Mouse (Mus musculus) lung, postnatal 10 days (tissue): ENCODE measurements around the gene Ano8.

Experiments
- DNase-seq: peaks from one replicate; pipeline ENCODE4 v3.0.0; 2021

The Ano8 gene

DNA sequence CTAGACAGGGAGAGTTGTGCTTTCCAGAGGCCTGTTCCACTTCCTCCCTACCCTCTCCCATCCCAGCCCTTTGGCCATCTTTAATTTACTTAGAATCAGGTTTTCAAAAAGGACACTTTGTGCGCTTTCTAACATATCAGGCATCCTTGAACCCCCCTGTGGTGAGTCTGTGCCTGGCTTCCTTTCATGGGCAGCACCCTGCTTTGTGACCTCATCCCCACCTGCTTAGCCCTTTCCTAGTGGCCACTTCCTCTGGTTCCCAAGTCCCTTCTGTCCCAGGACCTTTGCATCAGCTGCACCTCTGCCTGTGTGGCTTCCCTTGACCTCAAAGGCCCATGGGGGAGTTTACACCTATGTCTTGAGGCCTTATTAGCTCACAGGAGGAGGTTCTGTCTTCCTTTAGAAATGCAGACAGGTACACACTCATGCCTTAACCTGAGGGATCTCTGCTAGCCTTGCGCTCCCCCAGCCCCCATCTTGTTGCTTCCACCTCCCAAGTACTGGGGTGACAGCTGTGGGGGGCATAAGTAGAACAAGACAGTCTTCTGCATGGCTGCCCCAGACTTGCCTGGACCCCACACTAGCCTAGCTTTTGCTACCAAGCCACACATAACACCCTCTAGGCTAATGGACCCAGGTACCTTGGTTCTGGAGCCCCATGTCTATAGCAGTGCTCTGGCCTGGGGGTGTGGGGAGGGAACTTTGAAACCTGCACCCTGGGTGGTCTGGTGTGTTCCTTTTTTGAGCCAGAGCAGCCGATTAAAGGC, 15.4 kb downstream of the Ano8 start:
- no peak for DNase-seq

- peak; percentile 70 for DNase-seq
Measured at GRCm38 (mm10) chr8:71469411-71469810, 16.4 kb downstream of the Ano8 start.

DNA sequence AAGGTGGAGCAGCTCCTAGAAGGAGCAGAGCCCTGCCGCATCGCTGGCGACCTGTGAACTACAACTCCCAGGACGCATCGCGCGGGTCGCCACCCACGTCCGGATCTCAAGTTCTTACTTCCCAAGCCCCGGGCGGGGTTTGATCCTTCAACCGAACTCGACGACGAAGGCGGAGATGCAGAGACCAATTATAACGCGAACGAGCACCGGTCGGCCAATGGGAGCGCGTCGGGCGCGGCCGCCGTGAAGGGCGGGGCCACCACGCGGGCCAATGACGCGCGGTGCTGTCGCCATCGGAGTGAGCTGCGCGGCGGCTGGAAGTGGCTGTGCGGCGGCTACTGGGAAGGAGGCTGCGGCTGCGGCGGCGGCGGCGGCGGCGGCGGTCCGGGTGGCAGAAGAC, 16.8 kb downstream of the Ano8 start, which contains the start of gene Dda1:
Gene Dda1 (plus strand): TSS at position 284 of the 400 bp plus-strand sequence.
- DNase-seq: peak; percentile 99

DNA sequence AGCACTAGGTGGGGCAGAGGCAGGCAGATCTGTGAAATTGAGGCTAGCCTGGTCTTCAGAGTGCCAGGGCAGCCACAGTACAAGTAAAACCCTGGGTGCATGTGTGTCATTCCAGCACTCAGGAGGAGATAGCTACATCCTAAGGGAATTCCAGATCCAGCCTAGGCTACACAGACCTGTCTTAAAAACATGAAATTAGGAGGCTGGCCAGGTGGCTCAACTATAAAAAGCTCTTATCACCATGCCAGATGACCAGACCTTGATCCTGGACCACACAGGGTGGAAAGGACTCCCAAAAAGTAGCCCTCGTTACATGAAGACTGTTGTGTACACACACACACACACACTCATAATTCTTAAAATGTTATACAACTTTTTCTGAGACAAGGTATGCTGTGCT, 17.8 kb downstream of the Ano8 start:
- no peak for DNase-seq

GRCm38 (mm10) chr8:71467201-71467600, 18.6 kb downstream of the Ano8 start:
- DNase-seq: no peak

DNA sequence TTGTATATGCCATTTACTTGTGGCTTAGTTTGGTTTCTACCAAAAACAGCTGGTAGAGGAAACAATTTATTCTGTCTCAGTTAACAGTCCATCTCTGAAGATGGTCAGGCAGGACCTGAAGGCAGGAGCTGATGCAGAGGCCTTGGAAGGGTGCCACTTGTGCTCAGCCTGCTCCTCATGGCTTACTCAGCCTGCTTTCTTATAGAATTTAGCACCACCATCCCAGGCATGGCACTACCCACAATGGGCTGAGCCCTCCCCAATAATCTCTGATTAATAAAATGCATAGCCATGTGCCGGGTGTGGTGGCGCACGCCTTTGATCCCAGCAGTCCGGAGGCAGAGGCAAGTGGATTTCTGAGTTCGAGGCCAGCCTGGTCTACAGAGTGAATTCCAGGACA, 19.6 kb downstream of the Ano8 start:
- DNase-seq: no peak

GRCm38 (mm10) chr8:71465733-71466132, 20.0 kb downstream of the Ano8 start:
- no peak for DNase-seq

DNA sequence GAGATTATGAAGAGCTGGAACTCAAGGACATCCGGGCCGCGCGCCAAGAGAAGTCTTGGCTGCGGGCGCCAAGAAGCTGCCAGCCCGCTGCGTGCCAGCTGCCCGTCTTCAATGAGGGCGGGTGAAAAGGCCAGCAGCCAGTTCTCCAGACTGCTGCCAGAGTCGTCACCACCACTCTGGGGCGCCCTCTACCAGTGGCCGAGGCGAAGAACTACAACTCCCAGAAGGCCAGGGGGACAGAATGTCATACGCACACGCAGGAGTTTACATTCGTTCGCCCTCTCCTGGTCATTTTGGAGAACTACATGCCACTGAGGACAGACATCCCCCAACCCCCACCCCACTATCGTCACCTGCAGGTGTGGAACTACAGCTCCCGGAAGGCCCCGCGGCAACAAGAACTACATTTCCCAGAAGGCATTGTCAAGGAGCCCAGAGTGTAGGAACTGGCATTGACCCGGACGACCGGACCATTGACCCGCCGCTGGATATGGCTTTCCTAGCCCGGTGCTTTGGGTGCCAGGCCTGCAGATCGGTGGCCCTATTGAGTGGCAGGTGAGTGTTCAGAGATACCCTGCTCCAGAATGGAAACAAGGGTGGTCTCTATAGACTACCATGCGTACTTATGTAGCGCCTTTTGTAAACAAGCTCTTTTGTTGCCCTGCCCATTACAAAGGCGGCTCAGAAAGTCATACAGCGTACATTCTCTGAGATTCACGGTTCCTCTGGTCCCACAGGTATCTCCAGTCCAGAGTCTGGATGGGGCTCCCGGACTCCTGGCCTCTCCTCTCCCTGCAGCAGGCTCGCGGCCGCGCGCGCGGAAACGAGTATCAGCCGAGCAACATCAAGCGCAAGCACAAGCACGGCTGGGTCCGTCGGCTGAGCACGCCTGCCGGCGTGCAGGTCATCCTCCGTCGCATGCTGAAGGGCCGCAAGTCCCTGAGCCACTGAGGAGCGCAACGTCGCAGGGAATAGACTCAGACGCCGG, 21.0 kb downstream of the Ano8 start, which contains the start of gene Mrpl34:
Gene Mrpl34 (plus strand): TSS at position 447 of the 988 bp plus-strand sequence.
- peak; percentile 100 for DNase-seq

DNA sequence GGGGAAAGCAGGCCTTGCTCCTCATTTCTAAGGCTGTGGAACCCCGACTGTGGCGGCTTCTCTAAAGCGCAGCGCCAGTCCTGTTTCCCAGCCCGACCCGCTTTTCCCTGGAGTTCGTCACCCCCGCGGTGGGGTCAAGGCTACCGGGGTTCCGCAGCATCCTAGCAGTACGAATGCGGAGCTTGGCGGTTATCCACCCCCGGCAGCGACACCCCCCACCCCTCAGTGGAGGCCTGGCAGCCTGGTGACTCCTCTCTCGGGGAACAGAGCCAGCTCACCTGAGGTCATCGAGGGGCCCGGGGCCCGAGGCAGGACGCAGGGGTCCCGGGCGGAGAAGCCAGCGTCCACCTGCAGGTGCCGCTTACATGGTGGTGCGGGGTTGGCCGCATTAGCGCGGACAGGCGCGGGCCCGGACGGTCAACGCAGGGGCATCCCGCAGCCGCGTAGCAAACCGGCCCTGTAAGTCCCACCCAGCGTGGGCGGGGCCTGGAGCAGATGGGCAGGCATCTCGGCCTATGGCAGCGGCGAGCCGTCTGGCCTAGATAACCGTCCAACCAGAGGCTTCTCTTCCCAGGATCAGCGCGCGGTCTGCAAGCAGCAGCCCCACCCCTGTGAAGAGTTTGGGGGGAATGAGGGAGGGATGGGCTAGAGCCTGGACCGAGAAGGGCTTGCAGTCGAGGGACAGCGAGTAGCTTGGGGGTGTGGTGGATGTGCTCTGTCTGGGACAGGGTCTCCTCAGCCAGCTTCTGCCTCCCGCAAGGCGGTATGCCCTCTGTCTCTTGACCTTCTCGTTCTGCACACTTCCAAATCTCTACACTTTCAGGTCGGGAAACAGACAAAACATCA, 22.4 kb downstream of the Ano8 start, which contains the start of gene Abhd8:
Gene Abhd8 (minus strand): TSS at position 468 of the 846 bp plus-strand sequence.
- DNase-seq: peak; percentile 98

- DNase-seq: peak; percentile 68
Measured at GRCm38 (mm10) chr8:71462786-71463185, 23.0 kb downstream of the Ano8 start.

- no peak for DNase-seq
Measured at GRCm38 (mm10) chr8:71462191-71462590, 23.6 kb downstream of the Ano8 start.

DNA sequence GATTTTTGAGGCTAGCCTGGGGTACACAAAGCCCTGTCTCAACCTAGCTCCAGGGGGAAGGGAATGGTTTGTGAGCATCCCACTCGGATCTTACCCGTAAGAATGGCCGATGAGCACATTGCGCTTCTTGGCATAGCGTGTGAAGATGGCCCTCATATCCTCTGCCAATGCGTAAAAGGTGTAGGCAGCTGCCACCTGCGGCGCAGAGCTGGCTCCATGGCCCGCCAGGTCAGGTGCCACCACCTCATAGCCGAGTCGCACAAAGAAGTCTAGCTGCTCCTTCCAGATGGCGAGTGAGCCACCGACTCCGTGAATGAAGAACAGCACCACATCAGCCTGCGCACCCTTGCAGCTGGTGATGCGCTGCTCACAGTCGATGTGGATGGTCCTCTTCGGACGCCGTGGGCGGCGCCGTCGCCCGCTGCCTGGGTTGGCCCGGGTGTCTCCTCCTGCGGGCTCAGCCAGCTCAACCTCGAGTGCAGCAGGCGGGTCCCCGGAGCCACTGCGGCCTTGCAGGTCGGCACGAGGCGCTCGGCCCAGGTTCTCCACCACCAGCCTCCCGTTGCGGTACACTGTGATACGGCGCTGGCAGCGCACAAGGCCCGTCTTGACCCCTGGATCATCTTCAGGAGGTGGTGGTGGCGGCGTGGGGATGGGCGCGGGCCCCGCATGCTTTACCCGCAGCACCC, 24.5 kb downstream of the Ano8 start:
- DNase-seq: no peak

DNA sequence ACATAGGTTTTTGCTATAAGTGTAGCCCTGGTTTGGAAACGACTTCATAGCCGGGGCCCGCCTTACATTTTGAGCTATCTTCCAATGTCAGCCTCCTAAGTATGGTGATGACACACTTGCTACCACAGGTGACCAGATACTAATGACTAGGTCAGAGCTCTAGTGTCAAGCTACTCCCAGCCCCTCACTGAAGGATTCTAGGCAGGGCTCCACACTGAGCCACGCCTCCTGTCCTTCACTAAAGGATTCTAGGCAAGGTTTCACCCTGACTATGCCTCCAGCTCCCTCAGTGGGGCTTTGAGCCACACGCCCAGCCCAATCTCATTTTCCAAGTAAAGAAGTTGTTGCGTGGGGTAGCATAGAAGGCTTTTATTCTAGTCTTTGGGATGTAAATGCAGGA, 25.0 kb downstream of the Ano8 start:
- DNase-seq: no peak

GRCm38 (mm10) chr8:71457659-71458270, 28.0 kb downstream of the Ano8 start:
- no peak for DNase-seq

GRCm38 (mm10) chr8:71456906-71457305, 28.9 kb downstream of the Ano8 start:
- no peak for DNase-seq

DNA sequence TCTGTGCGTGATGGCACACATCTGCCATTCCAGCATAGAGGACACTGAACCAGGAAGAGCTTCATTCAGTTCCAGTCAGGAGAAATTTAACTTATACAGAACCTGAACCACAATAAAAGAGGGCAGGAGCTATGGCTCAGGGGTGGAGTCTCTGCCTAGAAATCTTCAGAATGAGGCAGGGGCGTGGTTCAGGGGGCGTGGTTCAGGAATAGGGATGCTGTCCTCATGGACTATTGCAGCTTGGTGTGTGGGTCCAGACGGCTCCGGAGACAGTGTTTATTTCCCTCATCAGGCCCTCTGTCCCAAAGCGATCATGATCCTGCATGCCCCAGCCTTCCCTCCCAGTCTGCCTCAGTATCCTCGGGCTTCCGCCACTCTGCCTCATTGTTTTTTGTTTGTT, 31.1 kb downstream of the Ano8 start:
- DNase-seq: no peak

- DNase-seq: no peak
Measured at GRCm38 (mm10) chr8:71452669-71453068, 33.1 kb downstream of the Ano8 start.

GRCm38 (mm10) chr8:71451777-71452176, 34.0 kb downstream of the Ano8 start:
- no peak for DNase-seq

DNA sequence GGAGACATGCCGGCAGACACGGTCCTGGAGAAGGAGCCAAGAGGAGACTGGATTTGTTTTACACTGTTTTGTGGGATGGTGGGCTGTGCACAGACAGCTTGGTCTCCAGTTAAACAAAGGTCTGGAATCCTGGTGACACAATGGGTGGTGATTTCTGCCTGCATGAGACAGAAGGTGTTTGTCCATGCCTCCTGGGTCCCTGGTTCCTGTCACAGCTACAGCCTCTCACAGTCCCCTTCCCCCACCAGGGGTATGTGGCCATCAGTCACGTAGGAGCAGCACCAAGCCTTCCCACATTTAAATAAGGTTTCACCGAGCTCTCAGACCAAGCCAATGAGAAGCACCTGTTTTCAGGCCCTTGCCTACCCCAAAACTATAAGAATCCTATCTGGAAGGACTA, 34.4 kb downstream of the Ano8 start:
- DNase-seq: no peak

DNA sequence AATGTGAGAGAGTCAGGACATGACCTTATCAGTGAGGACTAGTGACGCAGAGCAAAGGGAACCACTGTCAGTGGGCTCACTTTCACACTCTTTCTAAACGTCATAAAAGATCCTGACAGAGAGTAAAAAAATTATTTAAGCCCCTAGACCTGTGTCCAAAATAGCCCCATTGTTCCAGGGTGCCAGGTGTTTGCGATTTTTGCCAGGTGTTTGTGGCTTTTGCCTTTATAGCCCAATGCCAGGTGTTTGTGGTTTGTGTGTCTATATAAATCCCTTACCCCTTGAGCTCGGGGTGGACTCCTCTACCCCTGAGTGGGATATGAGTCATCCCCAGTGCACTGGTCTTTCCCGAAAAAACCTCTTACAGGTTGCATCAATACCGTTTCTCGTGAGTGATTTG, 40.7 kb downstream of the Ano8 start:
- DNase-seq: no peak

- DNase-seq: peak; percentile 74
Measured at GRCm38 (mm10) chr8:71441404-71441803, 44.4 kb downstream of the Ano8 start.

- DNase-seq: no peak
Measured at GRCm38 (mm10) chr8:71437041-71437440, 48.7 kb downstream of the Ano8 start.
